Mouse (Mus musculus) megakaryocyte, embryonic 14.5 days (primary cell): ENCODE measurements around the gene Rab11fip5. TPM values are rescaled to one million over a fixed set of nuclear protein-coding genes. Genes with fewer than 3 reads are reported as not detected.

ENCODE experiments used
- H3K27me3 ChIP-seq: replicated peaks from 2 replicates; pipeline ENCODE3; 2012; ENCODE audit warnings: inconsistent platforms
- H3K36me3 ChIP-seq: replicated peaks from 2 replicates; pipeline ENCODE3; 2012; ENCODE audit warnings: low read length, inconsistent platforms, mixed read lengths
- H3K4me1 ChIP-seq: 2 replicates; pipeline ENCODE4 v1.6.1; 2012; ENCODE audit warnings: inconsistent platforms
- H3K4me3 ChIP-seq: replicated peaks from 2 replicates; pipeline ENCODE3; 2012; ENCODE audit warnings: moderate library complexity, mild to moderate bottlenecking, inconsistent platforms
- H3K9me3 ChIP-seq: 2 replicates; pipeline ENCODE4 v1.6.1; 2012; ENCODE audit warnings: inconsistent platforms
- FLI1 ChIP-seq: IDR thresholded peaks from 2 replicates; pipeline ENCODE4 v1.6.1; 2012; ENCODE audit warnings: low read length, inconsistent platforms, mixed read lengths
- GATA1 ChIP-seq: IDR thresholded peaks from 3 replicates; pipeline ENCODE4 v1.6.1; 2012; ENCODE audit warnings: mixed read lengths, low read length, inconsistent platforms, borderline replicate concordance
- polyA plus RNA-seq: library from polyadenylated mRNA; stranded (reverse); fragments of >175 nt; gene quantifications from 2 replicates; pipeline ENCODE4 v1.2.3, GENCODE M21; 2012; ENCODE audit warnings: low replicate concordance; ENCODE audit not compliant: insufficient read depth

Gene Rab11fip5
- polyA plus RNA-seq, 1 experiment, result 4.4 TPM

- H3K9me3 ChIP-seq, result no peaks in the 10 kb centered on the region
- no peak overlapping the region for H3K4me3 ChIP-seq
- TF ChIP-seq GATA1 (no peak), FLI1 (no peak)
- H3K27me3 ChIP-seq, result peaks cover 21% of the 10 kb centered on the region
- H3K36me3 ChIP-seq, result no peaks in the 10 kb centered on the region
- H3K4me1 ChIP-seq, result peaks cover 63% of the 10 kb centered on the region
Observed at GRCm38 (mm10) chr6:85377066-85377734, 2.8 kb upstream of the Rab11fip5 start.

DNA sequence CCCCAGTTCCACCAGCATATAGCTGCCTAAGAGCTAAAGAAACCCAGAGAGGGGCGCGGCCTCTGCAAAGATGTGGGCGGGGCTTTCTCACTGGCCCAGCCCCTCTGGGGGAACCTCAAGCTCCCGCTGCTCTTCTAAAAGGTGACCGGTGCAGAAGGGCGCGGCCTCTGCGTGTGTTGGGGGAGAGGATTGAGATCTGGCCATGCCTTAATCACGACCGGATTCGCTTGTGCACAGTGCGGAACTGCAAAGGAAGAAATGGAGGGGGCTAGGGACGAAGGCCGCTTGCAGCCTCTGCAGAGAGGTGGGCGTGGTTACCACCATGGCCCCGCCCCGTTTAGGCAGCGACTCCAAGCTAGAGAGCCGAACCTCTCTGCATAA lies 290 bp upstream of the Rab11fip5 start:
- H3K27me3 ChIP-seq, result peaks cover 36% of the 10 kb centered on the region
- H3K36me3 ChIP-seq, result no peaks in the 10 kb centered on the region
- peaks cover 53% of the 10 kb centered on the region for H3K4me1 ChIP-seq
- TF ChIP-seq GATA1, result no peak
- TF ChIP-seq FLI1, result no peak
- H3K4me3 ChIP-seq, result peak overlapping the region; percentile 94
- H3K9me3 ChIP-seq, result no peaks in the 10 kb centered on the region

GRCm38 (mm10) chr6:85373066-85373860 lies 1.2 kb downstream of the Rab11fip5 start:
- Histone ChIP-seq H3K9me3 (no peaks in the 10 kb centered on the region), H3K27me3 (peaks cover 41% of the 10 kb centered on the region), H3K36me3 (no peaks in the 10 kb centered on the region), H3K4me3 (peak overlapping the region; percentile 94), H3K4me1 (peaks cover 58% of the 10 kb centered on the region)
- TF ChIP-seq GATA1 (no peak), FLI1 (no peak)

- Histone ChIP-seq H3K9me3 (no peaks in the 10 kb centered on the region), H3K4me1 (peaks cover 50% of the 10 kb centered on the region), H3K4me3 (peak overlapping the region; percentile 73), H3K36me3 (no peaks in the 10 kb centered on the region), H3K27me3 (peaks cover 44% of the 10 kb centered on the region)
- no peak for TF ChIP-seq GATA1
- no peak for TF ChIP-seq FLI1
Observed at GRCm38 (mm10) chr6:85372496-85372895, 1.9 kb downstream of the Rab11fip5 start.

GRCm38 (mm10) chr6:85371859-85372405 lies 2.5 kb downstream of the Rab11fip5 start:
- TF ChIP-seq GATA1 (no peak), FLI1 (no peak)
- H3K27me3 ChIP-seq, result peaks cover 47% of the 10 kb centered on the region
- H3K4me1 ChIP-seq, result peaks cover 45% of the 10 kb centered on the region
- H3K9me3 ChIP-seq, result no peaks in the 10 kb centered on the region
- peak overlapping the region; percentile 73 for H3K4me3 ChIP-seq
- H3K36me3 ChIP-seq, result no peaks in the 10 kb centered on the region

DNA sequence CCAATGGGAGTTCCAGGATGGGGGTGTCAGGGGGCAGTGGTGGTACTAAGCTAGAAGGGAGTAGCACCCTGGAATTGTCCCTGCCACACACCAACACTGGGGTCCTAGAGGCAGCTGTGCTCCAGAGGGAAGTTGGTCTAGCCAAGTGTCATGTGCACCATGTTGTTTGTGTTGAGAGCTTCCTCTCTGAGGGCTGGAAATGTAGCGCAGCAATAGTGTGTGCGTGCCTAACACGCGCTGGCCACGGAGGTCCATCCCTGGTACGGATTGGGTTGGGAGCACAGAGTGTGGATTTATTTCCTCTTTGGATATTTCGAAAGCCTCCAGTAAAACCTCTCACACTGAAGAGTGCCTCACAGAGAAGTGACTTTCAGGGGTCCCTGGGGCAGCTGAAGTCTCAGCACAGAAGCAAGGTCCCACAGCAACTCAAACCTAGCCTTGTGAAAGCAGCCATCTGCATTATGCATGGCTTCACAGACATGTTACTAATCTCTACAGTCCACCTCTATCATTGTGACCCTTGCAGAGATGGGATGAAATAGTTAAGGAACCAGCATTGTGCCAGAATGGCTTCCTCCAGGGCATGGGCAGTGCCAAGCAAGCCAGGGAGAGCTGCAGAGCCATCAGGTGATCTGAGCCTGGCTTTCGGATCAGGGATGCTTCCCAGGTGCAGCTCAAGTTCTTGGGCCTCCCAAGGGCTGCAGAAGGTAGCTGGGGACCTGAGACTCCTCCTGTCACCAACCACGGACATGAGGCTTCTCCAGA lies 3.6 kb downstream of the Rab11fip5 start:
- Histone ChIP-seq H3K9me3 (no peaks in the 10 kb centered on the region), H3K27me3 (peaks cover 50% of the 10 kb centered on the region), H3K4me3 (no peak overlapping the region), H3K36me3 (no peaks in the 10 kb centered on the region), H3K4me1 (peaks cover 41% of the 10 kb centered on the region)
- TF ChIP-seq GATA1 (no peak), FLI1 (no peak)

GRCm38 (mm10) chr6:85370041-85370440 lies 4.4 kb downstream of the Rab11fip5 start:
- Histone ChIP-seq H3K27me3 (peaks cover 54% of the 10 kb centered on the region), H3K4me3 (no peak overlapping the region), H3K36me3 (no peaks in the 10 kb centered on the region), H3K9me3 (no peaks in the 10 kb centered on the region), H3K4me1 (peaks cover 40% of the 10 kb centered on the region)
- TF ChIP-seq FLI1 (no peak), GATA1 (no peak)

- Histone ChIP-seq H3K4me1 (peaks cover 34% of the 10 kb centered on the region), H3K4me3 (peak overlapping the region; percentile 34), H3K9me3 (no peaks in the 10 kb centered on the region), H3K27me3 (peaks cover 57% of the 10 kb centered on the region), H3K36me3 (no peaks in the 10 kb centered on the region)
- TF ChIP-seq FLI1 (no peak), GATA1 (no peak)
Observed at GRCm38 (mm10) chr6:85369181-85369860, 5.1 kb downstream of the Rab11fip5 start.

GRCm38 (mm10) chr6:85368722-85369121 lies 5.7 kb downstream of the Rab11fip5 start:
- no peaks in the 10 kb centered on the region for H3K36me3 ChIP-seq
- H3K27me3 ChIP-seq, result peaks cover 54% of the 10 kb centered on the region
- H3K4me3 ChIP-seq, result no peak overlapping the region
- no peak for TF ChIP-seq GATA1
- H3K9me3 ChIP-seq, result no peaks in the 10 kb centered on the region; the same call in 1 of the 2 replicates
- peaks cover 28% of the 10 kb centered on the region for H3K4me1 ChIP-seq
